ENCODE assay signal across 8 mouse cellular contexts in genomic region chr12:100995607-100996377, GRCm38 (mm10). TPM values are rescaled to one million over a fixed set of nuclear protein-coding genes. Genes with fewer than 3 reads are reported as not detected.
A peak's percentile ranks its signal among the peaks of the same experiment; 100 is the strongest.
DNase-seq lines count a peak whose midpoint lies in the region; ATAC-seq lines count a peak whose summit lies in the region.
"Had no signal": no experiment of that assay in that cellular context is flagged by ENCODE, and none has a peak within 500 bp of the region (broad histone marks: within the 10 kb centered on the region; RNA-seq: fewer than 3 reads in every experiment).

No protein-coding gene starts in this region.

- no peaks in the 10 kb centered on the region for H3K9me3 ChIP-seq in forebrain, embryonic 15.5 days
- H3K9me3 ChIP-seq in liver, embryonic 13.5 days (replicated peaks): no peaks in the 10 kb centered on the region

- ATAC-seq in forebrain, embryonic 15.5 days (replicated peaks): no peak
- no peak for ATAC-seq in liver, embryonic 13.5 days (ENCODE audit: low read depth)

- 36% methylated on average over 16 of the region's 16 CpGs for WGBS in forebrain, embryonic 15.5 days
- WGBS in liver, embryonic 13.5 days (ENCODE audit: insufficient replicate concordance): 77% methylated on average over 16 of the region's 16 CpGs

- no peak overlapping the region for H3K9ac ChIP-seq in forebrain, embryonic 15.5 days (replicated peaks)
- H3K9ac ChIP-seq in liver, embryonic 13.5 days: 0 out of 2 replicates have a peak overlapping the region, but pooled peaks have one; percentile 8

- H3K4me3 ChIP-seq in forebrain, embryonic 15.5 days: no peak overlapping the region
- no peak overlapping the region for H3K4me3 ChIP-seq in liver, embryonic 13.5 days (replicated peaks)

- intact Hi-C loops in heart, postnatal 10 days (cut with DNase I): no loop called here

- H3K36me3 ChIP-seq in forebrain, embryonic 15.5 days: no peaks in the 10 kb centered on the region
- no peaks in the 10 kb centered on the region for H3K36me3 ChIP-seq in liver, embryonic 13.5 days

- peaks cover 51% of the 10 kb centered on the region for H3K4me1 ChIP-seq in forebrain, embryonic 15.5 days
- H3K4me1 ChIP-seq in liver, embryonic 13.5 days (replicated peaks): peaks cover 69% of the 10 kb centered on the region

- no peaks in the 10 kb centered on the region for H3K27me3 ChIP-seq in forebrain, embryonic 15.5 days
- H3K27me3 ChIP-seq in liver, embryonic 13.5 days: no peaks in the 10 kb centered on the region

- DNase-seq in thymus, postnatal 4 days: peak; percentile 20
- DNase-seq in thymus, adult 18-20 months: no peak
- DNase-seq in liver, embryonic 13.5 days: no peak
- no peak for DNase-seq in heart, postnatal 10 days
- DNase-seq in urinary bladder, postnatal 4 days (ENCODE audit: low spot score in 2 of 2): no peak
- DNase-seq in lung, postnatal 4 days: no peak
- DNase-seq: left cerebral cortex, postnatal 4 days had no signal

- no peak overlapping the region for H3K4me2 ChIP-seq in forebrain, embryonic 15.5 days (replicated peaks)
- 0 out of 2 replicates have a peak overlapping the region, but pooled peaks have one; percentile 12 for H3K4me2 ChIP-seq in liver, embryonic 13.5 days

- H3K27ac ChIP-seq in forebrain, embryonic 15.5 days (replicated peaks): 0 out of 2 replicates have a peak overlapping the region, but pooled peaks have one; percentile 28
- peak overlapping the region; percentile 6; the same call in 1 of the 2 replicates for H3K27ac ChIP-seq in liver, embryonic 13.5 days

RNA-seq across cellular contexts. Expression of gene Ccdc88c, which starts 33.1 kb away (rescaled TPM):
- 18.3 and 20.3 TPM in 2 replicates for polyA plus RNA-seq in forebrain, embryonic 15.5 days (2015; fragmentation: Nextera tagmentation; extraction: Ambion mirVana)
- polyA plus RNA-seq in liver, embryonic 13.5 days (2015; fragmentation: Nextera tagmentation; extraction: Ambion mirVana): 5.4 and 5.8 TPM in 2 replicates
- 10 to 100 TPM; 11.9 to 13.2 TPM for total RNA-seq in heart, postnatal 10 days (2021)
